Mouse (Mus musculus) stomach, postnatal 0 days (tissue): ENCODE measurements at regions not wholly inside any gene's neighbourhood (a gene's known extent, or its start where the extent isn't known, plus 50 kb on each side); places are given as distances from the start of the nearest gene placed in this dataset.

Experiments used
- CTCF ChIP-seq: IDR thresholded peaks from 2 replicates; pipeline ENCODE4 v1.5.1; 2016; ENCODE audit warnings: antibody characterized with exemption, low read depth, mild to moderate bottlenecking, moderate library complexity
- EP300 ChIP-seq: optimal IDR thresholded peaks from 2 replicates; pipeline ENCODE3; 2016; ENCODE audit warnings: antibody characterized with exemption

DNA sequence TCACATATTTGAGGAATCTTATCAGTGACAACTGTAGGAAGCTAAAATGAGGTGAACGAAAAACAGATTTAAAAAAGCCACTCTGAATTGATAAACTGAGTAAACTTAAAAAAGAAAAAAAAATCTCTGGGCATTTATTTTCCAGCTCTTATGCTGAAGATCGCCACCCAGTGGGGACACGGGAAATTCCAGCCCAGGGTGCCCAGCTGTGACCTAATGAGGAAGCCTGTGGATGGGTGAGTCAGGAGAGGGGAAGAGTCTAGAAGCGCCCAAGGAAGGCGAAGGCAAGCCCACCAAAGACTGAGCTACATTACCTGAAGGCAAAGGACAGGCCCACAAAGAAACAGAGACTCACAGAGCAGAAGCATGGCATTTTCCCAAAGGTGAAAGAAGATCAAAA is 72.7 kb upstream of the Frem2 start:
- TF ChIP-seq CTCF = peak; percentile 79
- no peak for TF ChIP-seq EP300
